ENCODE assay signal across 13 mouse cellular contexts in genomic region chr12:4859241-4859914, GRCm38 (mm10). TPM values are rescaled to one million over a fixed set of nuclear protein-coding genes. Genes with fewer than 3 reads are reported as not detected.
DNase-seq lines count a peak whose midpoint lies in the region; ATAC-seq lines count a peak whose summit lies in the region.
"Had no signal": no experiment of that assay in that cellular context is flagged by ENCODE, and none has a peak within 500 bp of the region (broad histone marks: within the 10 kb centered on the region; RNA-seq: fewer than 3 reads in every experiment).

No protein-coding gene starts in this region.

- no peaks in the 10 kb centered on the region for H3K9me3 ChIP-seq in heart, embryonic 15.5 days (replicated peaks)
- no peaks in the 10 kb centered on the region for H3K9me3 ChIP-seq in hindbrain, embryonic 11.5 days (ENCODE audit: control insufficient read depth, low read length)
- no peaks in the 10 kb centered on the region for H3K9me3 ChIP-seq in midbrain, embryonic 12.5 days

- peak; percentile 40; the same call in 1 of the 2 replicates for ATAC-seq in heart, embryonic 15.5 days (replicated peaks; ENCODE audit: insufficient number of reproducible peaks, insufficient read depth, low FRiP score, low read depth)
- peak; percentile 48 for ATAC-seq in common myeloid progenitor, adult 5-6 weeks (replicated peaks; ENCODE audit: low read depth, poor library complexity, severe bottlenecking)
- ATAC-seq in hindbrain, embryonic 11.5 days (ENCODE audit: low FRiP score), result peak; percentile 87
- peak; percentile 87 for ATAC-seq in midbrain, embryonic 12.5 days (ENCODE audit: low FRiP score, low read depth)
- ATAC-seq in erythroblast, adult 5-6 weeks (replicated peaks; ENCODE audit: low FRiP score, poor library complexity, severe bottlenecking), result no peak
- ATAC-seq: inflammation-experienced regulatory T-cells, adult 6 months had no signal

- H3K36me3 ChIP-seq in heart, embryonic 15.5 days, result peaks cover 13% of the 10 kb centered on the region
- H3K36me3 ChIP-seq in hindbrain, embryonic 11.5 days (ENCODE audit: control insufficient read depth, insufficient read depth, low read length), result 0 out of 2 replicates have a peak, but pooled peaks cover 2% of the 10 kb centered on the region
- H3K36me3 ChIP-seq in midbrain, embryonic 12.5 days, result peaks cover 26% of the 10 kb centered on the region

- H3K27me3 ChIP-seq in heart, embryonic 15.5 days, result no peaks in the 10 kb centered on the region
- H3K27me3 ChIP-seq in hindbrain, embryonic 11.5 days (ENCODE audit: control insufficient read depth, insufficient read depth, low read length), result no peaks in the 10 kb centered on the region
- no peaks in the 10 kb centered on the region for H3K27me3 ChIP-seq in midbrain, embryonic 12.5 days

- H3K4me3 ChIP-seq in heart, embryonic 15.5 days, result no peak overlapping the region
- no peak overlapping the region for H3K4me3 ChIP-seq in hindbrain, embryonic 11.5 days (ENCODE audit: low read depth, low read length)
- no peak overlapping the region for H3K4me3 ChIP-seq in midbrain, embryonic 12.5 days

- peaks cover 23% of the 10 kb centered on the region for H3K4me1 ChIP-seq in heart, embryonic 15.5 days (replicated peaks)
- H3K4me1 ChIP-seq in hindbrain, embryonic 11.5 days (replicated peaks; ENCODE audit: control insufficient read depth, insufficient read depth, low read length), result no peaks in the 10 kb centered on the region
- H3K4me1 ChIP-seq in midbrain, embryonic 12.5 days, result peaks cover 2% of the 10 kb centered on the region; the same call in 1 of the 2 replicates

- H3K4me2 ChIP-seq in heart, embryonic 15.5 days, result no peak overlapping the region
- H3K4me2 ChIP-seq in hindbrain, embryonic 11.5 days (replicated peaks; ENCODE audit: low read depth, low read length), result no peak overlapping the region
- H3K4me2 ChIP-seq in midbrain, embryonic 12.5 days (replicated peaks), result no peak overlapping the region

- H3K9ac ChIP-seq in heart, embryonic 15.5 days, result no peak overlapping the region
- H3K9ac ChIP-seq in hindbrain, embryonic 11.5 days (ENCODE audit: low read depth, low read length), result no peak overlapping the region
- H3K9ac ChIP-seq in midbrain, embryonic 12.5 days (replicated peaks), result no peak overlapping the region

- DNase-seq in heart, adult 9 months (ENCODE audit: low spot score in 2 of 2), result no peak
- peak; percentile 33 for DNase-seq in hindbrain, embryonic 11.5 days (ENCODE audit: low spot score)
- DNase-seq in layer of hippocampus, adult 8-10 months (ENCODE audit: low spot score in 2 of 2), result no peak
- no peak for DNase-seq in cerebellum, postnatal 4 days (ENCODE audit: low spot score in 2 of 2)
- DNase-seq: cerebellum, postnatal 14 days; lung, adult 18-20 months; right cerebral cortex, postnatal 4 days; thymus, adult 2 months had no signal

- WGBS in heart, embryonic 15.5 days, result 33% methylated on average over 11 of the region's 11 CpGs
- 44% methylated on average over 11 of the region's 11 CpGs for WGBS in hindbrain, embryonic 11.5 days
- 56% methylated on average over 11 of the region's 11 CpGs for WGBS in midbrain, embryonic 12.5 days

- 0 out of 2 replicates have a peak overlapping the region, but pooled peaks have one; percentile 7 for H3K27ac ChIP-seq in heart, embryonic 15.5 days
- peak overlapping the region; percentile 71 for H3K27ac ChIP-seq in hindbrain, embryonic 11.5 days (ENCODE audit: low read depth, low read length)
- H3K27ac ChIP-seq in midbrain, embryonic 12.5 days (replicated peaks), result peak overlapping the region; percentile 7; the same call in 1 of the 2 replicates

RNA-seq across cellular contexts. Expression of gene Mfsd2b, which starts 14.8 kb away (rescaled TPM):
- 1.4 and 2.2 TPM in 2 replicates for polyA plus RNA-seq in heart, embryonic 15.5 days (2015; fragmentation: Nextera tagmentation; extraction: Ambion mirVana)
- 65.2 and 78.7 TPM in 2 replicates for total RNA-seq in common myeloid progenitor, adult 5-6 weeks (2017)
- 4.6 and 4.8 TPM in 2 replicates for polyA plus RNA-seq in hindbrain, embryonic 11.5 days (2014; fragmentation: Nextera tagmentation; extraction: Ambion mirVana)
- polyA plus RNA-seq in midbrain, embryonic 12.5 days (2016; fragmentation: Nextera tagmentation; extraction: Ambion mirVana), result 2.1 and 2.6 TPM in 2 replicates
- total RNA-seq in layer of hippocampus, adult 8-10 months (2022), result 1 to 10 TPM in 1 of 4 experiments, under 1 TPM in 3; 0.74 to 2.0 (median 0.79) TPM
- total RNA-seq in erythroblast, adult 5-6 weeks (2015; ENCODE audit: low replicate concordance), result 137 and 176 TPM in 2 replicates
- 199 and 226 TPM in 2 replicates for total RNA-seq in erythroblast, adult 5-6 weeks (2017; ENCODE audit: low replicate concordance)

RNA-seq across cellular contexts. Expression of gene Wdcp, which starts 16.3 kb away (rescaled TPM):
- polyA plus RNA-seq in heart, embryonic 15.5 days (2015; fragmentation: Nextera tagmentation; extraction: Ambion mirVana), result 15.0 and 15.5 TPM in 2 replicates
- 6.9 TPM in 2 replicates for total RNA-seq in common myeloid progenitor, adult 5-6 weeks (2017)
- 15.8 and 18.5 TPM in 2 replicates for polyA plus RNA-seq in hindbrain, embryonic 11.5 days (2014; fragmentation: Nextera tagmentation; extraction: Ambion mirVana)
- polyA plus RNA-seq in midbrain, embryonic 12.5 days (2016; fragmentation: Nextera tagmentation; extraction: Ambion mirVana), result 17.3 and 19.3 TPM in 2 replicates
- total RNA-seq in layer of hippocampus, adult 8-10 months (2022), result 10 to 100 TPM; 11.3 to 14.9 (median 13.7) TPM
- total RNA-seq in erythroblast, adult 5-6 weeks (2015; ENCODE audit: low replicate concordance), result 0.19 and 1.9 TPM in 2 replicates
- total RNA-seq in erythroblast, adult 5-6 weeks (2017; ENCODE audit: low replicate concordance), result 1.1 and 1.2 TPM in 2 replicates

RNA-seq across cellular contexts. Expression of gene Fkbp1b, which starts 18.0 kb away (rescaled TPM):
- 8.9 and 10.5 TPM in 2 replicates for polyA plus RNA-seq in heart, embryonic 15.5 days (2015; fragmentation: Nextera tagmentation; extraction: Ambion mirVana)
- total RNA-seq in common myeloid progenitor, adult 5-6 weeks (2017), result 2.8 and 8.4 TPM in 2 replicates
- 19.6 TPM in 2 replicates for polyA plus RNA-seq in hindbrain, embryonic 11.5 days (2014; fragmentation: Nextera tagmentation; extraction: Ambion mirVana)
- 8.4 and 13.7 TPM in 2 replicates for polyA plus RNA-seq in midbrain, embryonic 12.5 days (2016; fragmentation: Nextera tagmentation; extraction: Ambion mirVana)
- 10 to 100 TPM; 34.3 to 50.6 (median 43.9) TPM for total RNA-seq in layer of hippocampus, adult 8-10 months (2022)
- not detected in 2 replicates for total RNA-seq in erythroblast, adult 5-6 weeks (2015; ENCODE audit: low replicate concordance)
- total RNA-seq in erythroblast, adult 5-6 weeks (2017; ENCODE audit: low replicate concordance), result 2.1 and 3.9 TPM in 2 replicates

RNA-seq across cellular contexts. Expression of gene Sf3b6, which starts 42.0 kb away (rescaled TPM):
- 97.9 and 107 TPM in 2 replicates for polyA plus RNA-seq in heart, embryonic 15.5 days (2015; fragmentation: Nextera tagmentation; extraction: Ambion mirVana)
- 174 and 177 TPM in 2 replicates for total RNA-seq in common myeloid progenitor, adult 5-6 weeks (2017)
- 354 and 386 TPM in 2 replicates for polyA plus RNA-seq in hindbrain, embryonic 11.5 days (2014; fragmentation: Nextera tagmentation; extraction: Ambion mirVana)
- 326 and 358 TPM in 2 replicates for polyA plus RNA-seq in midbrain, embryonic 12.5 days (2016; fragmentation: Nextera tagmentation; extraction: Ambion mirVana)
- total RNA-seq in layer of hippocampus, adult 8-10 months (2022), result 10 to 100 TPM; 87.5 to 98.6 (median 93.4) TPM
- 94.0 and 156 TPM in 2 replicates for total RNA-seq in erythroblast, adult 5-6 weeks (2015; ENCODE audit: low replicate concordance)
- 52.9 and 65.2 TPM in 2 replicates for total RNA-seq in erythroblast, adult 5-6 weeks (2017; ENCODE audit: low replicate concordance)

RNA-seq across cellular contexts. Expression of gene Ubxn2a, which starts 48.1 kb away (rescaled TPM):
- 30.1 and 32.1 TPM in 2 replicates for polyA plus RNA-seq in heart, embryonic 15.5 days (2015; fragmentation: Nextera tagmentation; extraction: Ambion mirVana)
- total RNA-seq in common myeloid progenitor, adult 5-6 weeks (2017), result 45.1 and 78.5 TPM in 2 replicates
- 27.0 and 27.8 TPM in 2 replicates for polyA plus RNA-seq in hindbrain, embryonic 11.5 days (2014; fragmentation: Nextera tagmentation; extraction: Ambion mirVana)
- polyA plus RNA-seq in midbrain, embryonic 12.5 days (2016; fragmentation: Nextera tagmentation; extraction: Ambion mirVana), result 25.8 and 30.0 TPM in 2 replicates
- 10 to 100 TPM; 41.5 to 56.2 (median 49.6) TPM for total RNA-seq in layer of hippocampus, adult 8-10 months (2022)
- total RNA-seq in erythroblast, adult 5-6 weeks (2015; ENCODE audit: low replicate concordance), result 15.9 and 20.9 TPM in 2 replicates
- total RNA-seq in erythroblast, adult 5-6 weeks (2017; ENCODE audit: low replicate concordance), result 30.9 and 40.6 TPM in 2 replicates

Comparison
In these comparisons a context has a peak if more than half of its experiments do, and no peak if none do; other contexts are left out.
1. H3K27ac ChIP-seq: peak in every context shown above with its lines; median percentile 71 in hindbrain, embryonic 11.5 days; 7 in heart, embryonic 15.5 days; 7 in midbrain, embryonic 12.5 days.
2. RNA of gene Mfsd2b, which starts 14.8 kb away (total RNA-seq): 137 to 226 TPM in erythroblast, adult 5-6 weeks and 65.2 to 78.7 TPM in common myeloid progenitor, adult 5-6 weeks; 0.74 to 2.0 TPM in layer of hippocampus, adult 8-10 months; every median in the first group is over 10 times any median in the second.